Mouse (Mus musculus) thymus, adult 2 months (tissue): ENCODE results near the gene Fam107b.

Experiments used
- CTCF ChIP-seq: fragments of 200-500 bp; IDR thresholded peaks from 2 replicates; pipeline ENCODE4 v1.5.1; 2012; ENCODE audit warnings: mild to moderate bottlenecking, control low read depth, low read length, moderate library complexity, borderline replicate concordance; ENCODE audit not compliant: control insufficient read depth, poor library complexity, insufficient read depth; ENCODE audit errors: extremely low read depth
- POLR2A ChIP-seq: fragments of 200-500 bp; IDR thresholded peaks from 2 replicates; pipeline ENCODE4 v1.6.1; 2012; ENCODE audit warnings: mild to moderate bottlenecking, low read length, control low read depth, moderate library complexity; ENCODE audit not compliant: control insufficient read depth, poor library complexity, insufficient read depth; ENCODE audit errors: extremely low read depth

GRCm38 (mm10) chr2:3623207-3623980, 53.1 kb downstream of the Fam107b start:
- no peak for TF ChIP-seq CTCF
- no peak for TF ChIP-seq POLR2A
